Mouse (Mus musculus): ENCODE data around the gene Gatad2a. TPM values are rescaled to one million over a fixed set of nuclear protein-coding genes. Genes with fewer than 3 reads are reported as not detected.
A peak's percentile ranks its signal among the peaks of the same experiment; 100 is the strongest.
"Not testable (repeated sequence)": the region's sequence is repeated elsewhere in the genome, so short reads cannot be mapped to it uniquely, and the experiment has no call there.

Gatad2a gene
- polyA plus RNA-seq, 1 experiment from 2014 or later = 18.9 TPM

- 79% methylated on average over 2 of the region's 2 CpGs for WGBS (ENCODE audit: insufficient replicate concordance)
These were observed 4.0 kb upstream of the Gatad2a start for GRCm38 (mm10) chr8:70000226-70000625.

GRCm38 (mm10) chr8:69999236-69999635 lies 3.1 kb upstream of the Gatad2a start:
- H3K27me3 ChIP-seq (ENCODE audit: control insufficient read depth, insufficient read depth, low read depth, low read length) = no peaks in the 10 kb centered on the region
- peaks cover 38% of the 10 kb centered on the region for H3K4me1 ChIP-seq (ENCODE audit: control insufficient read depth, low read depth, low read length)
- no peaks in the 10 kb centered on the region for H3K9me3 ChIP-seq (replicated peaks; ENCODE audit: control insufficient read depth, low read length)
- H3K4me3 ChIP-seq (ENCODE audit: low read depth, low read length) = no peak overlapping the region
- no peak overlapping the region for H3K4me2 ChIP-seq (ENCODE audit: low read depth, low read length)
- WGBS (ENCODE audit: insufficient replicate concordance) = 85% methylated on average over 4 of the region's 4 CpGs
- no peak for ATAC-seq (ENCODE audit: low read depth)
- no peak overlapping the region for H3K27ac ChIP-seq (ENCODE audit: low read length)
- no peaks in the 10 kb centered on the region for H3K36me3 ChIP-seq (ENCODE audit: control insufficient read depth, insufficient read depth)
- H3K9ac ChIP-seq (ENCODE audit: low read depth, low read length) = no peak overlapping the region

More at GRCm38 (mm10) chr8:70000226-70000625, 4.0 kb upstream of the Gatad2a start:
- no peaks in the 10 kb centered on the region for H3K27me3 ChIP-seq (ENCODE audit: control insufficient read depth, insufficient read depth, low read depth, low read length)
- peaks cover 29% of the 10 kb centered on the region for H3K4me1 ChIP-seq (ENCODE audit: control insufficient read depth, low read depth, low read length)
- no peak overlapping the region for H3K4me3 ChIP-seq (ENCODE audit: low read depth, low read length)
- ATAC-seq (ENCODE audit: low read depth) = no peak
- no peak overlapping the region for H3K27ac ChIP-seq (ENCODE audit: low read length)
- H3K4me2 ChIP-seq (ENCODE audit: low read depth, low read length) = no peak overlapping the region
- no peaks in the 10 kb centered on the region for H3K36me3 ChIP-seq (ENCODE audit: control insufficient read depth, insufficient read depth)
- H3K9ac ChIP-seq (ENCODE audit: low read depth, low read length) = no peak overlapping the region
- H3K9me3 ChIP-seq (replicated peaks; ENCODE audit: control insufficient read depth, low read length) = no peaks in the 10 kb centered on the region

- Histone ChIP-seq H3K9me3 (replicated peaks; ENCODE audit: control insufficient read depth, low read length) (no peaks in the 10 kb centered on the region), H3K27me3 (ENCODE audit: control insufficient read depth, insufficient read depth, low read depth, low read length) (no peaks in the 10 kb centered on the region), H3K4me3 (ENCODE audit: low read depth, low read length) (no peak overlapping the region), H3K9ac (ENCODE audit: low read depth, low read length) (no peak overlapping the region), H3K4me2 (ENCODE audit: low read depth, low read length) (no peak overlapping the region), H3K36me3 (ENCODE audit: control insufficient read depth, insufficient read depth) (no peaks in the 10 kb centered on the region), H3K4me1 (ENCODE audit: control insufficient read depth, low read depth, low read length) (peaks cover 41% of the 10 kb centered on the region), H3K27ac (ENCODE audit: low read length) (no peak overlapping the region)
- 74% methylated on average over 3 of the region's 3 CpGs for WGBS (ENCODE audit: insufficient replicate concordance)
- no peak for ATAC-seq (ENCODE audit: low read depth)
These were observed 2.5 kb upstream of the Gatad2a start for GRCm38 (mm10) chr8:69998706-69999105.

- Histone ChIP-seq H3K36me3 (ENCODE audit: control insufficient read depth, insufficient read depth) (no peaks in the 10 kb centered on the region), H3K4me1 (ENCODE audit: control insufficient read depth, low read depth, low read length) (peaks cover 36% of the 10 kb centered on the region), H3K27me3 (ENCODE audit: control insufficient read depth, insufficient read depth, low read depth, low read length) (no peaks in the 10 kb centered on the region), H3K4me2 (ENCODE audit: low read depth, low read length) (peak overlapping the region; percentile 98), H3K9ac (ENCODE audit: low read depth, low read length) (peak overlapping the region; percentile 92), H3K27ac (ENCODE audit: low read length) (peak overlapping the region; percentile 95), H3K4me3 (ENCODE audit: low read depth, low read length) (peak overlapping the region; percentile 76), H3K9me3 (replicated peaks; ENCODE audit: control insufficient read depth, low read length) (no peaks in the 10 kb centered on the region)
- ATAC-seq (ENCODE audit: low read depth) = no peak
- WGBS (ENCODE audit: insufficient replicate concordance) = 3% methylated on average over 35 of the region's 35 CpGs
These were observed 553 bp upstream of the Gatad2a start for GRCm38 (mm10) chr8:69996589-69997285.

GRCm38 (mm10) chr8:69995422-69995775 lies 785 bp downstream of the Gatad2a start:
- Histone ChIP-seq H3K4me2 (ENCODE audit: low read depth, low read length) (peak overlapping the region; percentile 90), H3K27ac (ENCODE audit: low read length) (peak overlapping the region; percentile 97), H3K27me3 (ENCODE audit: control insufficient read depth, insufficient read depth, low read depth, low read length) (no peaks in the 10 kb centered on the region), H3K9me3 (replicated peaks; ENCODE audit: control insufficient read depth, low read length) (no peaks in the 10 kb centered on the region), H3K4me3 (ENCODE audit: low read depth, low read length) (peak overlapping the region; percentile 97), H3K4me1 (ENCODE audit: control insufficient read depth, low read depth, low read length) (peaks cover 29% of the 10 kb centered on the region), H3K36me3 (ENCODE audit: control insufficient read depth, insufficient read depth) (no peaks in the 10 kb centered on the region), H3K9ac (ENCODE audit: low read depth, low read length) (peak overlapping the region; percentile 96)
- under 1% methylated on average over 7 of the region's 7 CpGs for WGBS (ENCODE audit: insufficient replicate concordance)
- no peak for ATAC-seq (ENCODE audit: low read depth)

GRCm38 (mm10) chr8:69988936-69989335 lies 7.2 kb downstream of the Gatad2a start:
- not testable (repeated sequence) for H3K4me1 ChIP-seq (ENCODE audit: control insufficient read depth, low read depth, low read length); H3K9me3 ChIP-seq (replicated peaks; ENCODE audit: control insufficient read depth, low read length); H3K36me3 ChIP-seq (ENCODE audit: control insufficient read depth, insufficient read depth); H3K9ac ChIP-seq (ENCODE audit: low read depth, low read length); H3K27ac ChIP-seq (ENCODE audit: low read length); H3K4me2 ChIP-seq (ENCODE audit: low read depth, low read length); H3K27me3 ChIP-seq (ENCODE audit: control insufficient read depth, insufficient read depth, low read depth, low read length); ATAC-seq (ENCODE audit: low read depth); H3K4me3 ChIP-seq (ENCODE audit: low read depth, low read length)
- 85% methylated on average over 6 of the region's 7 CpGs for WGBS (ENCODE audit: insufficient replicate concordance)

GRCm38 (mm10) chr8:69987744-69988143 lies 8.4 kb downstream of the Gatad2a start:
- Histone ChIP-seq H3K27me3 (ENCODE audit: control insufficient read depth, insufficient read depth, low read depth, low read length) (no peaks in the 10 kb centered on the region), H3K4me2 (ENCODE audit: low read depth, low read length) (no peak overlapping the region), H3K9ac (ENCODE audit: low read depth, low read length) (no peak overlapping the region), H3K4me3 (ENCODE audit: low read depth, low read length) (no peak overlapping the region), H3K27ac (ENCODE audit: low read length) (no peak overlapping the region), H3K9me3 (replicated peaks; ENCODE audit: control insufficient read depth, low read length) (no peaks in the 10 kb centered on the region), H3K4me1 (ENCODE audit: control insufficient read depth, low read depth, low read length) (peaks cover 3% of the 10 kb centered on the region; the same call in 1 of the 2 replicates), H3K36me3 (ENCODE audit: control insufficient read depth, insufficient read depth) (no peaks in the 10 kb centered on the region)
- ATAC-seq (ENCODE audit: low read depth) = no peak

GRCm38 (mm10) chr8:69984876-69985553 lies 11.2 kb downstream of the Gatad2a start:
- H3K9me3 ChIP-seq (replicated peaks; ENCODE audit: control insufficient read depth, low read length) = no peaks in the 10 kb centered on the region
- H3K4me3 ChIP-seq (ENCODE audit: low read depth, low read length) = no peak overlapping the region
- no peak overlapping the region for H3K9ac ChIP-seq (ENCODE audit: low read depth, low read length)
- ATAC-seq (ENCODE audit: low read depth) = no peak
- no peak overlapping the region for H3K4me2 ChIP-seq (ENCODE audit: low read depth, low read length)
- no peaks in the 10 kb centered on the region for H3K36me3 ChIP-seq (ENCODE audit: control insufficient read depth, insufficient read depth)
- no peaks in the 10 kb centered on the region for H3K4me1 ChIP-seq (ENCODE audit: control insufficient read depth, low read depth, low read length)
- H3K27ac ChIP-seq (ENCODE audit: low read length) = no peak overlapping the region
- no peaks in the 10 kb centered on the region for H3K27me3 ChIP-seq (ENCODE audit: control insufficient read depth, insufficient read depth, low read depth, low read length)
- WGBS (ENCODE audit: insufficient replicate concordance) = 65% methylated on average over 2 of the region's 2 CpGs

- Histone ChIP-seq H3K4me1 (ENCODE audit: control insufficient read depth, low read depth, low read length) (peaks cover 11% of the 10 kb centered on the region), H3K27me3 (ENCODE audit: control insufficient read depth, insufficient read depth, low read depth, low read length) (no peaks in the 10 kb centered on the region), H3K27ac (ENCODE audit: low read length) (no peak overlapping the region), H3K9ac (ENCODE audit: low read depth, low read length) (no peak overlapping the region), H3K4me2 (ENCODE audit: low read depth, low read length) (no peak overlapping the region), H3K4me3 (ENCODE audit: low read depth, low read length) (no peak overlapping the region), H3K36me3 (ENCODE audit: control insufficient read depth, insufficient read depth) (no peaks in the 10 kb centered on the region), H3K9me3 (replicated peaks; ENCODE audit: control insufficient read depth, low read length) (no peaks in the 10 kb centered on the region)
- WGBS (ENCODE audit: insufficient replicate concordance) = 72% methylated on average over 4 of the region's 4 CpGs
- no peak for ATAC-seq (ENCODE audit: low read depth)
These were observed 17.7 kb downstream of the Gatad2a start for GRCm38 (mm10) chr8:69978456-69978855.

Measured in liver, embryonic 16.5 days (tissue).